Mouse (Mus musculus) left cerebral cortex, postnatal 25 days (tissue): ENCODE data around the gene Stx8. TPM values are rescaled to one million over a fixed set of nuclear protein-coding genes. Genes with fewer than 3 reads are reported as not detected.

Source experiments
- DNase-seq, 2 experiments: peaks; one replicate each; pipeline ENCODE4 v3.0.0; 2022; ENCODE audit warnings: low spot score in 2 of 2, mixed read lengths in 1 of 2
- intact Hi-C: fragments of 180-260 bp; cut with DNase I; formaldehyde crosslinking; loops from one replicate; pipeline ENCODE4 v1.15.1; 2025
- total RNA-seq, 2 experiments: library from RNA; stranded (reverse); gene quantifications; 2 replicates each; pipeline ENCODE4 v1.2.3; 2021

Stx8 gene
- total RNA-seq, 2 experiments from 2014 or later, result 36.1 to 36.2 TPM

DNA sequence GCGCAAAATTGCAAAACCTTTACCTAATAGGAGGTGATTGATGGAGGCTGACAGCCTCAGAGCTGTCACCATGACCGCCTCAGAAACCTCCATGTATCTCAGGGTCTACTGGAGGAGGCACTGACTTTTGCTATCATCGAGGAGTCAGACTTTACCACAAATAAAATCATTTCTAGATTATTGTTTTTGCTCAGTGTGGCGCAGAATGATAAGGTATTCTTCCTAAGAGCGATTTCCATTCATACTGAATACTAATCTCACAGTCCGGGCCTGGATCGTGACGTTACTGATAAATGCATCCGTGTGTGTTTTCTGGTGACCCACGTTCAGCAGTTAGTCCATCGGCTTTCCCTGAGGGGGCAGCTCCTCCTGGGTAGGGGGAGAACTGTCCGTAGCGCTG lies 153.1 kb downstream of the Stx8 start:
- intact Hi-C loops, result no loop called here
- DNase-seq, result no peak

DNA sequence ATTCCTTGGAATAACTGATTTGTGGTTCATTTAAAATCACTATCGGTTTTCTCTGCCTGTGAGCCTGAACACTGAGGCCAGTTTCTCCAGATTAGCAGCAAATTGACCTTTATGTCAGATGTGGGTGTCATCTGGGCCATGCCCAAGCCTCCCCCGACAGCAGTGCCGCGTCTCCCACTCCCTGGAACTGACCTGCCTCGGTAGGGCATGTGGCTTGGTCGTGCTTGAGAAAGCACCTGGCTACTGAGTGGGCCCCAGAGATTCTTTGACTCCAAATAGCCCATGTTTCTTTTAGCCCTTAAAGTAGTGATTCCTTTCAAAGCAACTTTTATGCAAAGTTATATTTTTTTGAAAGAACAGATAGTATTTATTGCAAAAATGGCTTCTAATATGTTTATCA lies 155.3 kb downstream of the Stx8 start:
- DNase-seq, result no peak
- intact Hi-C loops, result no loop called here

DNA sequence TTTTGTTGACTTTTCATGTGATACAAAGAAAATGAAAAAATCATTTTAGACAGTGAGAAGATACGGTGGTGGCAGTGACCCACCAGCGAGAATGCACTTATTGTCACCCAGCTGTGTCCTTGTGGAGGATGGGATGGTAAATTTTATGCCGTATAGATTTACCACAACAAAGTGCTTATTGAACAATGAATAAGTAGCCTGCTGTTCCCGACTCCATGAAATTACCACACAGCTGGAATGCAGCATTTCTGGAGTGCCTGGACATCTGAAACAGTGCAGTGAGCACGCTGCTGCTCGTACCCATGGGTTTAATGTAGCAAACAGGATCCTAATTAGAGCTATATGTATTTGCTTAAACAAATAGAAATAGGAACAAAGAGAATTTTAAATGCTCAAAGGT lies 155.7 kb downstream of the Stx8 start:
- DNase-seq, result no peak
- intact Hi-C loops, result no loop called here

DNA sequence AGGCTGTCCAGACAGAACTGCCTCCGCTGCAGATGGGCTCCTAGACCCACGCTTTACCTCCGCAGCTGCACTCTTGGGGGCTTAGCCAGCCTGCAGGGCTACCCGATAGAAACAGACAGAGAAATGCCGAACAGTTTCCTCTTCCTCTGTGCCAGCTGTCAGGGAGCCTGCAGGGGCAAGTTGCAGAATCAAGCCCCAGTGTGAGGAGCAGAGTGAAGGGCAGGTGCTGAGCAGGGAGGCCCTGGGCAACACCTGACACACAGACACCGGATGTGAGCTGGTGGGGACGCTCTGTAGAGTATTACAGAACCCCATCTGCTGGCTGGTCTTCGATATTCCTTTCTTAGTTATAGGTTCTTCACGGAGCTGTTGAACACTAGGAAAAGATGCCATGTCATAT lies 160.1 kb downstream of the Stx8 start:
- peak in 1 of 2 experiments; percentile 43 for DNase-seq
- intact Hi-C loops, result no loop called here

DNA sequence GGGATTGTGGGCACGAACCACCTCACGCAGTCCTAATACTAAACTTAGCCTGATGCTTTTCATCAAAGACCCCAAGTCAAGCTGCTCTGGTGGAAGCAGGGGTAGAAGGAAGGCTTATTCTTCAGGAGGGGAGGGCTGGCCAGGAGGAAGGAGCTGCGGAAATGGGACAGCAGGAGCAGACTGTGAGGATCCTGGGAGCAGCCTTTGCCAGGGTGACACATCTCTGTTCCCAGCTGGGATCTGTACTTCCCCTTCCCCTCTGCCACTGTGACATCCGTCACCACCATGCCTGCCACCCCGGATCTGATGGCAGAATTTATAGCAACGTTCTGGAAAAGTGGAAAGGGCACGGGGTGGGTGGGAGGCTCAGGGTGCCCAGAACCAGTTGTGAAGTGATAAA lies 168.5 kb downstream of the Stx8 start:
- no peak for DNase-seq
- intact Hi-C loops, result no loop called here

DNA sequence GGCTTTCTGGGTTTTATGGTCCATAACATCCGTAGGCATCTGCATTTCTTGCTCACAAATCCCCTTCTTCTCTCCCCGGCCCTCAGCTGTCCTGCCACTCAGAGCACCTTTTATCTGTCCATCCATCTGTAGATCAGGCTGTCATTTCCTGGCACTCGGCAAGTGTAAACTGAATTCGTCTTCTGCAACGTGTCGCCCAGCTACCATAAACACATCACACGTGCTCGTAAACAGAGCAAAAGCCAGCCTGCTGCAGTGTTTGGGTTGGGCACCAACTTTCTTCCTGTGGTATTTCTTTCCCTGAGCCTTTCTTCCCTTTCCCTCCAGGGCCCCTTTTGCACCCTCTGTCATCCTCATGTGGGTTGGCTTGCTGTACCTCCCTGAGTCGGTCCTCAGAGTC lies 169.4 kb downstream of the Stx8 start:
- DNase-seq, result no peak
- intact Hi-C loops, result no loop called here

DNA sequence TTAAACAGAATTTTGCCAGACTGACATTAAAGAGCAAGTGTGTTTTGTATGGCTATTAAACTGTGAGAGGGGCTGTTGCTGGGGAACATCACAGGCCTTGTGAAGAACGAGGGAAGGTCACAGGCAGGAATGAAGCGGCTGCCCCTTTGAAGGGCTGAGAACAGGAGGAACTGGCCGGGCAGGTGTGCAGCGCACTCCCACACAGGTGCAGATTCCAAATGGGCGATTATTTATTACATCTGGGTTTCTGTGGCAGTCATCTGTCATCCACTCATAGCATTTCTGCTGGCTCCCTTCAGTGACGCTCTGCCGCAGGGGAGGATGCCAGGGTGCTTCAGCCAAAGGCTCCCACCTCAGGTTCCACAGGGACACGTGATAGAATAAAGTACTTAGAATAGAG lies 170.7 kb downstream of the Stx8 start:
- no peak for DNase-seq
- intact Hi-C loops, result no loop called here

DNA sequence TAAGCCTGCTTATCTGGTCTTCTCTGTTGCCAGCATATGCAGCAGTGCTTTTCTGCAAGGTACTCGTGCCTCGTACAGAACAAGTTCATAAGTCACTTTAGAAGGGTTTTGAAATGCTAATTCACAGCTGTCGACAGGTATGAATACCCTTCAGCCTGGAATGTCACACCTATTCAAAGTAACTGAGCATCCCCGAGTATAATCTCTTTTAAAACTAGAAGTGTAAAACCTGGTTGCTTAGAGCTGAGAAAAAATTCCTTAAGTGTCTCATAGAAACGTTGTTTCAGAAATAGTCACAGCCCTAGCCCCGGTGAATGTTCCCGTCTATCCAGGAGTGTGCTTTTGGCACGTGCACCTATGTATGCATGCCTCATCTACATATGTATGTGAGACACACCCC lies 176.3 kb downstream of the Stx8 start:
- intact Hi-C loops, result no loop called here
- no peak for DNase-seq

DNA sequence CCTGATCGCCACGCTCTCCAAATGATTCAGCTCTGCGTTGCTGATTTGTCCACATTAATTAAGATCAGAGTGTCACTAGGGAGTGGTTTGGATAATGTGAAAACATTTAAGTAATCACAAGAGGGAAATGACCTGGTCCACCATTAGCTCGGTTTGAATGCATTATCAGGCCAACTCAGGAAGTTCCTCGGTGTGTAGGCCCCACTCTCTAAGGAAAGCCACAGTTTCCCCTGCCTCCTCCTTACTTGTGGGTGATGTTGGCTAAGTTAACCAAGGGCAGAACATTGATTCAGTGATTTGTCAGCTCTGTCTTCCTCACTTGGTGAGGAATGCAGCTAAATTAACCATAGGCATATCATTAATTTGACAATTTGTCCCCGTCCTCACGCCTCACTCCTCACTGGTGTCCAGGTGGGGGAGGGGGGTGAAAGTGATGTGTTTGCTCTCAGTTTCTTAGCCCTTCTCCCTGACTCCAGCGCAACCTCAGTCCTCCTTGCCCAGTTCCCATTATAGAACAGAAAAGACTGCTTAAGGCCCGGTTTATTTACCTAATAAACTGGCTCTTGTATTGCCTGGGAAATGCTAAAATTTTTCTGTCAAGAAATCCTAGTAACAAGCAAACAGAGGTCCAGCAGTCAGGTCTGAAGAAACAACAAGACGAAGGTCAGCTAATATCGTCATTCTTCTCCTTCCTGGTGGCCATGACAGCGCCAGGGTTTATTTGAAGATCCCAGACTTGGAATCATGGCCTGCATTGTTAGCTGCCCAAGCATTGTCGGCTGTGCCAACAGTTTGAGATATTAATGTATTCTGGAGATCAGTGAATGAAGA lies 178.5 kb downstream of the Stx8 start:
- intact Hi-C loops, result no loop called here
- DNase-seq, result no peak

DNA sequence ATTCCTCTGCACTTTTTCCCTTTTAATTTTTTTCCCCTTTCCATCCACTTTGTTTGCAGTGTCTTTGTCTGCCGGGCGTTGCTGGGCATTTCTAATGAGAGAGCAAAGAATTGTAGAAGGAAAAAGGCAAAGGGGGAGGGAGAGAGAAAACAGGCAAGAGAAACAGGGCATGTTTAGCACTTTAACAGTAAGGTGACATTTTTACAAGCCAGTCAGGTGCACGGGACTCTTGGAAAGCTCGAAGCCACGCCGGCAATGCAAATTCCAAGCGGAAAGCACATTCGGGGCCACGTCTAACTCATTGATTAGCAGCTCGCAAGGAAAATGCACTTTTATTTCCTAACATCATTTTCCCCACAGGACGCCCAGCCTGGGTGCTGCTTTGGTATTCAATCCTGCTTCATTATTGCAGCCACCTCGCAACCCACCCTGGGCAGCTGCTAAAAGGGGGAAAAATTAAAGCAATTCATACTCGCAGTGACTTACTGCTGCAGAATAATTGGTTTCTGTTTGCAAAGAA lies 179.1 kb downstream of the Stx8 start:
- peak in 1 of 2 experiments; percentile 8 for DNase-seq
- intact Hi-C loops, result no loop called here

DNA sequence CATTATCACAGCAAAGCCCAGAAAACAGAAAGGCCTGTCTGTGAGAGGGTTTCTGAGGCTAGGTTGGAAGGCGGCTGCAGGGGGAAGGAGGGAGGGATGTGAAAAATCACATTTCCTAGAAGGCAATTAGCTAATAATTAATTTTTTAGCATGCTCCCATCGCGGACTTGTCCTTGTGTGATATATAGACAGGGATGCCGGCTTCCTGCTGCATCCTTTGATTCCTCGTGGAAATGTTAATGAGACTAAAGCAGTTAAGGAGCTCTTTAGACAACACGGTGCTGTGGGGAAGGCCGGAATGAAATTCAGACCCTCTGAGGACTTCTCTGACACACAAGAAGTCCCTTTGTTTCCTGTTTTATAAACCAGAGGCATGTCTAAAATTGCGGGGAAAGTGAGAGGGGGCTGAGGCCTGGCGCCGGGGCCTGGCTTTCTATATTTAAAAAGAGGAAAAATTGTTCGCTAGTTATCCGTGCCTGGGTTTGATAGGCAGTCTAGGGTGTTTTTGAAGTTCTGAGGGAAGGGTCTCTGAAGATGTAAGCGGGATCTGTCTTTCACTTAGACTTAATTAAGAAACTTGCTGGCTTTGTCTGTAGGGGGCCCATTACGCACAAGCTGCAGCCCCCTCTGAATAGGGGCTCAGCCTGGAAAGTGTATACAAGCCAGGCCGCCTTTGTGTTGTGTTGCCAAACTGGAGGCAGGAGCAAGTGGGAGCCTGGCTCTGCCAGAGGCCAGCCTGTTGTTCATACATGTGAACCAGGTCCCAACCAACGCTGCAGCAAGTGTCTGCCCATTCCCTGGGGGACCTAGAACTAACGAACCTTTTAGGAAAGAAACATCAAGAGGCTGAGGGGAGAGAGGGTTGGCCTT lies 179.8 kb downstream of the Stx8 start:
- intact Hi-C loops, result no loop called here
- peak in 1 of 2 experiments; percentile 13 for DNase-seq

DNA sequence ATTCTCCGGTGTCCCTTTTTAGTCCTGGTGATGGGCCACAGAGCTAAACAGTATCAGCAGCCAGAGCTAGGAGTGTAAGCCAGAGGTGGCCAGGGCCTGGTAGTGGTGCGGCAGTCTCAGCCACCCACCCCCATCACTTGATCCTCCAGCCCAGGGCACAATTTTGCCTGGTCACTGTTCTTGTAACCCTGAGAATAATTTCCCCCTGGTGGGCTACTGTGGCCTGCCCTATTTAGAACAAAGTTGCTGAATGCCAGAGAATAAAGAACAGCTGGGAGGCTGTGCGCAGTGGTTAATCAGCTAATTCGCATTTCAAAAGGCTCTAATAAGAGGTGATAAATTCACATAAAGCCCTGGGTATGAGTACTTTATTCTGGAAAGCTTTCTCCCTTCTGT lies 180.5 kb downstream of the Stx8 start:
- intact Hi-C loops, result no loop called here

DNA sequence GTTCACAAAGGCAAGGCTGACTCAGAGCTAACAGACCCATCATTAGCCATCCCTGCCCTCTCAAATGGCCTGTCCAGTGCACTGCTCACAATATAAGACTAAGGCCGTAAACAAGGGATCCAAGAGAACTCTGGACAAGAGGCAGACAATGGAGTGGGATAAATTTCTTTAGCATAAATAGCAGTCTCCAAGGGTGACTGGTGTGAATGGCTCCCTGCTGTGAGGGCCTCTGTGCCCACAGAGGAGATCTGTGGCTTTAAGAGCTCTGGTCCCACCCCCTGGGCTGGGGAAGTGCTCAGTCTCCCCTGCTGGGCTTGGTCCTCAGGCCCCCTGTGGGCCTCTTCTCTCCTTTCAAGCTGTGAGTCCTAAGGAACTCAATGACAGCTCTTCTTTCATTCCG lies 184.9 kb downstream of the Stx8 start:
- no peak for DNase-seq

More for the DNA sequence above, 180.5 kb downstream of the Stx8 start:
- DNase-seq, result no peak

GRCm38 (mm10) chr11:68155821-68156220 lies 189.8 kb downstream of the Stx8 start:
- no peak for DNase-seq
- intact Hi-C loops, result no loop called here

More for the DNA sequence above, 184.9 kb downstream of the Stx8 start:
- intact Hi-C loops, result no loop called here

DNA sequence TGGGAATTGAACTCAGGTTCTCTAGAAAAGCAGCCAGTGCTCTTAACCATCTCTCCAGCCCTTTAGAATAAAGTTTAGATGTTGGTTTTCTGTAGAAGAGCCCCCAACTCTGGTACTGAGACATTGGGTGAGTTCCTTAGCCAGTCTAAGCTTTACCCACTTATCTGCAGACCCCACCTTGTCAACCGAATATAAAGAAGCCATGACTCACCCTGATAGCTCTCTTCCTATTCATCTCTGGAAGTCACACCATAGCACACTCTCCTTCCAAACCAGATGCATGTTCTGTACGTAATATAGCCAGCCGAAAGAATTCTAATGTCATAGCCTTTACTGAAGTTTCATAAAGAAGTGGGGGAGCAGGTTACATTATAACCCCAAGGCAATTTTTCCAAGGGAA lies 192.2 kb downstream of the Stx8 start:
- no peak for DNase-seq
- intact Hi-C loops, result no loop called here

- intact Hi-C loops, result no loop called here
- DNase-seq, result no peak
These were observed 193.9 kb downstream of the Stx8 start for GRCm38 (mm10) chr11:68159867-68160266.

- intact Hi-C loops, result no loop called here
- no peak for DNase-seq
These were observed 198.4 kb downstream of the Stx8 start for GRCm38 (mm10) chr11:68164408-68164807.

GRCm38 (mm10) chr11:68168427-68168826 lies 202.4 kb downstream of the Stx8 start:
- intact Hi-C loops, result no loop called here
- no peak for DNase-seq

GRCm38 (mm10) chr11:68171973-68172647 lies 206.1 kb downstream of the Stx8 start:
- intact Hi-C loops, result no loop called here

GRCm38 (mm10) chr11:68172648-68173045 lies 206.7 kb downstream of the Stx8 start:
- DNase-seq, result no peak
- intact Hi-C loops, result no loop called here

More at GRCm38 (mm10) chr11:68171973-68172647, 206.1 kb downstream of the Stx8 start:
- DNase-seq, result no peak
